Mouse (Mus musculus): ENCODE measurements at regions not wholly inside any gene's neighbourhood (a gene's known extent, or its start where the extent isn't known, plus 50 kb on each side); places are given as distances from the start of the nearest gene placed in this dataset.

DNA sequence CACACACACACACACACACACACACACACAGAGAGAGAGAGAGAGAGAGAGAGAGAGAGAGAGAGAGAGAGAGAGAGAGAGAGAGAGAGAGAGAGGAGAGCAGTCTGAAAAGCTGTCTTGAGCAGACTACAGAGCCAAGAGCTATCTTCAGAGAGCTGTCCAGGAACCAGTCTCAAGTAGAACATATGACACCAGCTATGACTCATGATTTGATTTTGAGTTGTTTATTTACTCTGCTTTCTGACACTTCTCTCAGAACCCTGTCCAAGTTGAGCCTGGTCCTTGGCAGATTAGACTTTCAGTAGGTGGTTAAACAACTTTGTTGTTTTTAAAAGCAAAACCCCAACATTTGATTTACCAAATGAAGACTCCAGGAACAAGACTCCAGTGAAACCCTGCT lies 420.8 kb upstream of the Lcorl start:
- Histone ChIP-seq H3K27me3 (ENCODE audit: control insufficient read depth, insufficient read depth, low read length) (no peaks in the 10 kb centered on the region), H3K9me3 (ENCODE audit: control insufficient read depth, low read length) (no peaks in the 10 kb centered on the region), H3K9ac (ENCODE audit: low read length) (no peak overlapping the region), H3K27ac (ENCODE audit: low read depth, low read length) (no peak overlapping the region), H3K36me3 (ENCODE audit: control insufficient read depth, insufficient read depth, low read length) (no peaks in the 10 kb centered on the region), H3K4me2 (no peak overlapping the region), H3K4me3 (ENCODE audit: low read depth, low read length) (no peak overlapping the region), H3K4me1 (ENCODE audit: control insufficient read depth, insufficient read depth, low read length) (no peaks in the 10 kb centered on the region)
- DNase-seq (ENCODE audit: low spot score, missing footprints), result no peak
- no peak for ATAC-seq (ENCODE audit: low FRiP score)

DNA sequence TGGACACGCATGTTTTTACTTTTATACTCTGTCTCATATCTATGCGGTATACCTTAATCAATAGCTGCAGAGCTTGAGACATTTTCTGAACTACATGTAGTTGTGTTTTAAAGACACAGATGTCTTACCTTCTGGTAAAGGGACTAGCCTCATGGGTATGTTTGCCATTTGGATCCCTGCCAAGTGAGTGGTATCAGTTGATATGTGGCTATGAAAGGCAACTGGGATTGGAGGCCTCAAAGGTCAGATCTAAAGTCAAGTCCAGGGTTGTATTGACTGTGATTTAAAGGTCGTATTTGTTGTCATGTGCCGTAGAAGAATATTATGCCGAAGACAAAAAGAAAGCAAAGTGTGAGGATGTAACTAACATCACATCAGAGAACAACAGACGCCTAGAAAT lies 399.3 kb upstream of the Lcorl start:
- no peak overlapping the region for H3K27ac ChIP-seq (ENCODE audit: low read depth, low read length)
- no peaks in the 10 kb centered on the region for H3K27me3 ChIP-seq (ENCODE audit: control insufficient read depth, insufficient read depth, low read length)
- ATAC-seq (ENCODE audit: low FRiP score) (no peak), DNase-seq (ENCODE audit: low spot score, missing footprints) (no peak)
- H3K9ac ChIP-seq (ENCODE audit: low read length), result no peak overlapping the region
- H3K36me3 ChIP-seq (ENCODE audit: control insufficient read depth, insufficient read depth, low read length), result no peaks in the 10 kb centered on the region
- H3K4me1 ChIP-seq (ENCODE audit: control insufficient read depth, insufficient read depth, low read length), result no peaks in the 10 kb centered on the region
- WGBS, result 91% methylated on average over 6 of the region's 6 CpGs
- H3K9me3 ChIP-seq (ENCODE audit: control insufficient read depth, low read length), result no peaks in the 10 kb centered on the region
- no peak overlapping the region for H3K4me3 ChIP-seq (ENCODE audit: low read depth, low read length)
- no peak overlapping the region for H3K4me2 ChIP-seq

DNA sequence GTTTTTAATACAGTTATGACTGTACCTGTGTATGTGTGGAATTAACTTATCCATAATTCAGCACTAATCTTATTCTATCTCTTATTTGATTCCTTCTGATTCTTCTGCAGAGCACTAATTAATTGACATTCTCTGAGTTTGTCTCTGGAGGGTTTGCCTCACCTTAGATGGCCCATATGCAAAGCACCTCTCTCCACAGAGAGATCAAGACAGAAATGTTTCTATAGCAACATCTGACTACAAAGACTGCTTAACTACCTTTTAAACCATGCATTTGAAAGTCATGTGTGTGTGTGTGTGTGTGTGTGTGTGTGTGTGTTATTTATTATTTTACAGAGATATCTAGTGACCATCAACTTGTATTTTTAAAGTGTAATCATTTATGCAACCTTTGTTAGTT lies 396.5 kb upstream of the Lcorl start:
- no peak for DNase-seq (ENCODE audit: low spot score, missing footprints)
- no peak for ATAC-seq (ENCODE audit: low FRiP score)
- H3K36me3 ChIP-seq (ENCODE audit: control insufficient read depth, insufficient read depth, low read length), result no peaks in the 10 kb centered on the region

DNA sequence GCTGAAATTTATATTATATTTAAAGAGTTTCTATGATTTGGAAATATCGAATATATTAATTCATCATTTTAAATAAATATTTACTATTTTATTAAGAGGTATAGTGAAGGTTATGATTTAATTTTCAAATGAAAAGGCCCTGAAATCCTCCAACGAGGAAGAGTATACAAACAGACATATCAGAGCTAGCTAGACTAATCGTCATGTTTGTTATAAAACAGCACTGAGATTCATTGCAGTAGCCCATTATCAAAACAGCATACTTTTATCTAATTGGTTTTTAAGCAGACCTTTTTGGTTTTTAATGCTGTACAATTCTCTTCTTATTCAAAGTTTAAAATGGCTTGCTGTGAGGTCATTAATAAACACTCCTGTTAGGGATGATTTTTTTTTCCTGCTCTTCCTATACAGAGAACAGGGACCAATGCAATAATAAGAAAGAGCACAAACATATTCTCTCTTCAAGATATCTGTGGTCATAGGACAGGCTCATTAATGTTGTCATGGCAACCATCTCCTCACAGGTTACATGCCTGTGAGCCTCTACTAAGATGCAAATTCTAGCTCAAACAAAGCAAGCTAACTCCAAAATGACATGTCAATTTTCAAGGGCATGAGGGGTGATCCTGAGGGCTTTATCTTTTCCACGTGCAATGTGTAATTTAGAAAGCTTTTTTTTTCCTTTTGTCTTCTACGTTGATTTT lies 378.1 kb upstream of the Lcorl start:
- ATAC-seq (ENCODE audit: low FRiP score) (peak; percentile 84; the same call in 1 of the 2 replicates), DNase-seq (ENCODE audit: low spot score, missing footprints) (no peak)
- Histone ChIP-seq H3K9ac (ENCODE audit: low read length) (no peak overlapping the region), H3K4me2 (no peak overlapping the region), H3K27me3 (ENCODE audit: control insufficient read depth, insufficient read depth, low read length) (no peaks in the 10 kb centered on the region), H3K4me1 (ENCODE audit: control insufficient read depth, insufficient read depth, low read length) (no peaks in the 10 kb centered on the region), H3K27ac (ENCODE audit: low read depth, low read length) (no peak overlapping the region), H3K4me3 (ENCODE audit: low read depth, low read length) (no peak overlapping the region), H3K36me3 (ENCODE audit: control insufficient read depth, insufficient read depth, low read length) (no peaks in the 10 kb centered on the region), H3K9me3 (ENCODE audit: control insufficient read depth, low read length) (no peaks in the 10 kb centered on the region)
- WGBS, result 60% methylated on average over 5 of the region's 5 CpGs

More for the DNA sequence above, 396.5 kb upstream of the Lcorl start:
- H3K27ac ChIP-seq (ENCODE audit: low read depth, low read length), result no peak overlapping the region
- H3K9ac ChIP-seq (ENCODE audit: low read length), result no peak overlapping the region
- no peaks in the 10 kb centered on the region for H3K27me3 ChIP-seq (ENCODE audit: control insufficient read depth, insufficient read depth, low read length)
- no peak overlapping the region for H3K4me2 ChIP-seq
- H3K4me1 ChIP-seq (ENCODE audit: control insufficient read depth, insufficient read depth, low read length), result no peaks in the 10 kb centered on the region
- H3K4me3 ChIP-seq (ENCODE audit: low read depth, low read length), result no peak overlapping the region
- no peaks in the 10 kb centered on the region for H3K9me3 ChIP-seq (ENCODE audit: control insufficient read depth, low read length)

DNA sequence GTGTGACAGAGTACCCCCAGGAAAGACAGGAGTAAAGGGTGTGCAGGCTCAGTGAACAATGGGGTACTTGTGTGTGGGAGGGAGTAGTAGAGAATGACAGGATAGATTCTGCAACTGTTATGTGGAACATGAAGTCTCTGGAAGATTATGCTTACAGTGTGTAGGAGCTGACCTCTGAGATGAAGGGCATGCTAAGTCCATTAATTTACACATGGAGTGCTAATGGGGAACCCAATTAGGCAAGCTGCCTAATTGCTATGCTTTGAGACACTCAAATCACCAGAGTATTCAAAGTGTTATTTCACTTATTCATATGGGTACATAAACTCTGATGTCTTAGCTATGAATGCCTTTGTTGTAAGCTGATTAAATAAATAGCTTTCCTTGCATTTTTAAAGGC lies 375.4 kb upstream of the Lcorl start:
- Histone ChIP-seq H3K4me3 (ENCODE audit: low read depth, low read length) (no peak overlapping the region), H3K27me3 (ENCODE audit: control insufficient read depth, insufficient read depth, low read length) (no peaks in the 10 kb centered on the region), H3K9ac (ENCODE audit: low read length) (no peak overlapping the region), H3K27ac (ENCODE audit: low read depth, low read length) (no peak overlapping the region), H3K4me2 (no peak overlapping the region), H3K4me1 (ENCODE audit: control insufficient read depth, insufficient read depth, low read length) (no peaks in the 10 kb centered on the region), H3K9me3 (ENCODE audit: control insufficient read depth, low read length) (no peaks in the 10 kb centered on the region), H3K36me3 (ENCODE audit: control insufficient read depth, insufficient read depth, low read length) (no peaks in the 10 kb centered on the region)
- DNase-seq (ENCODE audit: low spot score, missing footprints) (no peak), ATAC-seq (ENCODE audit: low FRiP score) (no peak)

DNA sequence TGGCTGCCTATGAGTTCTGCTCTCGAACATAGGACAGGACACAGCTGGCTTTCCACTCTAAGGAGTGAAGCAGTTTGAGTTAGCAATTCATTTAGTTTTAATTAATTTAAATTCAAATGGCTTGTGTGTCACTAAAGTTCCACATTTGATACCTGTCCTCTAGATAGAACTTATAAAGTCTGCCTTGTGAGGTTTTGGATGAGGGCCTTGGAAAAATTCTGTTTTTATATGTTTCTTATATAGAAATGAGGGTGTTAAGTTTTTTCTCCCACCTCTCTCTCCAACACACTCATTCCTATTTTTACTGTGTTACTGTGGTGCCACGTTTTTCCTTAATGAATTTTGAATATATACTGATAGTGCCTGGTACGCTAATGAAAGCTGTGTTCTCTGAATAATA lies 371.3 kb upstream of the Lcorl start:
- no peaks in the 10 kb centered on the region for H3K4me1 ChIP-seq (ENCODE audit: control insufficient read depth, insufficient read depth, low read length)
- no peak for DNase-seq (ENCODE audit: low spot score, missing footprints)
- no peak overlapping the region for H3K4me2 ChIP-seq
- WGBS, result 75% methylated on average over 3 of the region's 3 CpGs
- H3K4me3 ChIP-seq (ENCODE audit: low read depth, low read length), result no peak overlapping the region
- H3K27ac ChIP-seq (ENCODE audit: low read depth, low read length), result no peak overlapping the region
- no peaks in the 10 kb centered on the region for H3K27me3 ChIP-seq (ENCODE audit: control insufficient read depth, insufficient read depth, low read length)
- no peaks in the 10 kb centered on the region for H3K9me3 ChIP-seq (ENCODE audit: control insufficient read depth, low read length)
- H3K36me3 ChIP-seq (ENCODE audit: control insufficient read depth, insufficient read depth, low read length), result no peaks in the 10 kb centered on the region
- no peak overlapping the region for H3K9ac ChIP-seq (ENCODE audit: low read length)
- no peak for ATAC-seq (ENCODE audit: low FRiP score)

DNA sequence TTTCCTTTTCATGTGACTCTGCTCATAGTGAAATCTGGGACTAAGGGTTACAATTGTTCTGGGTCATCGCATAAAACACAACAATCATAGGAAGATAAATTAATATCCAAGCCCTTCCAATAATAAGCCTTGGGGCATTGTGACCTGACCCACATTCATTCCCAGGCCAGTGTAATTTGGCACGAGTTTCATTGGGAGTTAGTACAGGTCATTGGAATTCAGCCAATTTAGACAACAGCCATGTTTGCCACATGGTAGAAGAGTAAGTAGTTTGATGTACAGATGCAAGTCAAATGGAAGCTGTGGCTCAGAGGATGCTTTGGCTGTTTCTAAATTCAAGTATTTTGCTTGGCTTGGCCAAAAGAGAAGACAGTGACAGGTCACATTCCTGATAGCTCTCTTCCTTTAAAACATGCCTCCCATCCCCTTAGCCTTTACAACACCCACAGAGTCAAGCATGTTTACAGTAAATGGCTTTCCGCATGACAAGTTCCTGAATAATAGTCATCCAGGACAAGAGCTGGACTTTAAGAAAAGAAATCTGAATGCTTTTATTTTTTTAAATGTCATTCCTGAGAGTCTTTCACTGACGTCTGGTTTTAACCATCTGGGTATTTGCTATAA lies 355.5 kb upstream of the Lcorl start:
- WGBS, result 83% methylated on average over 4 of the region's 4 CpGs
- Histone ChIP-seq H3K9me3 (ENCODE audit: control insufficient read depth, low read length) (no peaks in the 10 kb centered on the region), H3K36me3 (ENCODE audit: control insufficient read depth, insufficient read depth, low read length) (no peaks in the 10 kb centered on the region), H3K27me3 (ENCODE audit: control insufficient read depth, insufficient read depth, low read length) (no peaks in the 10 kb centered on the region), H3K27ac (ENCODE audit: low read depth, low read length) (no peak overlapping the region), H3K4me2 (no peak overlapping the region), H3K9ac (ENCODE audit: low read length) (no peak overlapping the region), H3K4me3 (ENCODE audit: low read depth, low read length) (no peak overlapping the region), H3K4me1 (ENCODE audit: control insufficient read depth, insufficient read depth, low read length) (no peaks in the 10 kb centered on the region)
- ATAC-seq (ENCODE audit: low FRiP score) (no peak), DNase-seq (ENCODE audit: low spot score, missing footprints) (no peak)

DNA sequence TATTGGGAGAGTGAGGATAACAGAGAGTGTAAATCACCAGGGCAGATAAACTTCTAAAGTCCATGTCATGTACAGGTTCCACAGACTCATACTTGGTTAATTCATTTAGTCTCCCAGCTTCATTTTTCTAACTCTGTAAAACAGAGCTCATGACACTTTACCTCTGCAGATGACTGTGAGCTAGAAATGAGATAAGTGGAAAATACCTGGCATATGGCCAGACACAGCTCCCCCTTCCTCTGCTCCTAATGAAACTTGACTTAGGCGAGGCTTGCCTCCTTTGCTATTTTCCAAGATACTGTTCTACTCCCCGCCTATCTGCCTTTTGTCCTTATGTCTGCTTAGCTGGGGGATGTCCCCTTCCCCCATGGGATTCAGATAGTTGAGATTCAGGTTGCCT lies 351.7 kb upstream of the Lcorl start:
- no peaks in the 10 kb centered on the region for H3K9me3 ChIP-seq (ENCODE audit: control insufficient read depth, low read length)
- no peak overlapping the region for H3K4me3 ChIP-seq (ENCODE audit: low read depth, low read length)
- no peak overlapping the region for H3K9ac ChIP-seq (ENCODE audit: low read length)
- H3K27ac ChIP-seq (ENCODE audit: low read depth, low read length), result no peak overlapping the region
- H3K36me3 ChIP-seq (ENCODE audit: control insufficient read depth, insufficient read depth, low read length), result no peaks in the 10 kb centered on the region
- H3K4me2 ChIP-seq, result no peak overlapping the region
- no peak for ATAC-seq (ENCODE audit: low FRiP score)
- H3K27me3 ChIP-seq (ENCODE audit: control insufficient read depth, insufficient read depth, low read length), result peaks cover 2% of the 10 kb centered on the region
- DNase-seq (ENCODE audit: low spot score, missing footprints), result no peak
- 83% methylated on average over 2 of the region's 2 CpGs for WGBS
- no peaks in the 10 kb centered on the region; the same call in 1 of the 2 replicates for H3K4me1 ChIP-seq (ENCODE audit: control insufficient read depth, insufficient read depth, low read length)

DNA sequence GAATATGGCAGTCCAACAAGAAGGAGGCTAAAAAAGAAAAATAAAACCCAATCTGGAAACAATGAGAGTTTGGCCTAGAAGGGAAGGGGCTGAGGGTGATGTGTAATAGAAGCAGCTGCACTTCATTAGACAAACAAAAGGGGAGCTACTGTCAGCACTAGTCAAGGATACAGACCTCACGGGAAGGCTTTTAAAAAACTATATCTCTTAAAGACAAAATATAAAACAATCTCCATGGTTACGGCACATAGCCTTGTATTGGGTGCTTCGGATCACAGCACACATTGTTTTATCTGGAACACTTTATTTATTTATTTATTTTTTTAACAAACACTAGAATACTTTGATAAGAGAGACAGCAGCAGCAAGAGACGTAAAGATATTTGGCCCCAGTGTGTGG lies 346.3 kb upstream of the Lcorl start:
- no peaks in the 10 kb centered on the region; the same call in 1 of the 2 replicates for H3K4me1 ChIP-seq (ENCODE audit: control insufficient read depth, insufficient read depth, low read length)
- no peak for DNase-seq (ENCODE audit: low spot score, missing footprints)

More for the DNA sequence above, 346.3 kb upstream of the Lcorl start:
- Histone ChIP-seq H3K27me3 (ENCODE audit: control insufficient read depth, insufficient read depth, low read length) (peaks cover 2% of the 10 kb centered on the region), H3K4me2 (no peak overlapping the region), H3K27ac (ENCODE audit: low read depth, low read length) (no peak overlapping the region), H3K9ac (ENCODE audit: low read length) (no peak overlapping the region), H3K4me3 (ENCODE audit: low read depth, low read length) (no peak overlapping the region), H3K9me3 (ENCODE audit: control insufficient read depth, low read length) (no peaks in the 10 kb centered on the region), H3K36me3 (ENCODE audit: control insufficient read depth, insufficient read depth, low read length) (no peaks in the 10 kb centered on the region)
- no peak for ATAC-seq (ENCODE audit: low FRiP score)
- 76% methylated on average over 4 of the region's 4 CpGs for WGBS
